Comparison of ENCODE assay signal across 24 mouse cellular contexts in genomic region chr12:85614090-85614489, GRCm38 (mm10). TPM values are rescaled to one million over a fixed set of nuclear protein-coding genes. Genes with fewer than 3 reads are reported as not detected.
A peak's percentile ranks its signal among the peaks of the same experiment; 100 is the strongest.
DNase-seq lines count a peak whose midpoint lies in the region; ATAC-seq lines count a peak whose summit lies in the region.
"Had no signal": no experiment of that assay in that cellular context is flagged by ENCODE, and none has a peak within 500 bp of the region (broad histone marks: within the 10 kb centered on the region; RNA-seq: fewer than 3 reads in every experiment).

No protein-coding gene starts in this region.

- H3K27ac ChIP-seq in forebrain, embryonic 16.5 days (ENCODE audit: low read length), result no peak overlapping the region
- no peak overlapping the region for H3K27ac ChIP-seq in forebrain, embryonic 14.5 days (ENCODE audit: low read depth, low read length)
- H3K27ac ChIP-seq: embryonic facial prominence, embryonic 12.5 days; forebrain, embryonic 15.5 days; heart, embryonic 15.5 days; hindbrain, embryonic 14.5 days; kidney, postnatal 0 days; limb, embryonic 12.5 days; midbrain, embryonic 13.5 days had no signal

- WGBS in forebrain, embryonic 16.5 days, result 36% methylated on average over 4 of the region's 4 CpGs
- 38% methylated on average over 4 of the region's 4 CpGs for WGBS in forebrain, embryonic 14.5 days

- H3K4me3 ChIP-seq in forebrain, embryonic 16.5 days (replicated peaks; ENCODE audit: low read length), result no peak overlapping the region
- no peak overlapping the region for H3K4me3 ChIP-seq in forebrain, embryonic 14.5 days (ENCODE audit: low read depth, low read length)
- H3K4me3 ChIP-seq: embryonic facial prominence, embryonic 12.5 days; forebrain, embryonic 15.5 days; heart, embryonic 15.5 days; limb, embryonic 12.5 days; megakaryocyte, embryonic 14.5 days; midbrain, embryonic 13.5 days had no signal

- no peaks in the 10 kb centered on the region for H3K9me3 ChIP-seq in forebrain, embryonic 16.5 days (ENCODE audit: control insufficient read depth, low read length)
- no peaks in the 10 kb centered on the region for H3K9me3 ChIP-seq in forebrain, embryonic 14.5 days (replicated peaks; ENCODE audit: control insufficient read depth, low read length)
- H3K9me3 ChIP-seq: embryonic facial prominence, embryonic 12.5 days; forebrain, embryonic 15.5 days; heart, embryonic 15.5 days; limb, embryonic 12.5 days; megakaryocyte, embryonic 14.5 days; midbrain, embryonic 13.5 days had no signal

- H3K4me2 ChIP-seq in forebrain, embryonic 16.5 days (ENCODE audit: low read length), result no peak overlapping the region
- no peak overlapping the region for H3K4me2 ChIP-seq in forebrain, embryonic 14.5 days (ENCODE audit: low read length)
- H3K4me2 ChIP-seq: embryonic facial prominence, embryonic 12.5 days; forebrain, embryonic 15.5 days; heart, embryonic 15.5 days; hindbrain, embryonic 14.5 days; limb, embryonic 12.5 days; liver, embryonic 11.5 days; midbrain, embryonic 13.5 days had no signal

- peak; percentile 23; the same call in 1 of the 2 replicates for ATAC-seq in forebrain, embryonic 16.5 days
- ATAC-seq in forebrain, embryonic 14.5 days, result no peak
- ATAC-seq: forebrain, embryonic 15.5 days; inflammation-experienced regulatory T-cells, adult 6 months; liver, postnatal 0 days; midbrain, embryonic 13.5 days had no signal

- H3K9ac ChIP-seq in forebrain, embryonic 16.5 days (replicated peaks; ENCODE audit: low read depth, low read length), result no peak overlapping the region
- H3K9ac ChIP-seq in forebrain, embryonic 14.5 days (ENCODE audit: low read length), result no peak overlapping the region
- H3K9ac ChIP-seq: embryonic facial prominence, embryonic 12.5 days; forebrain, embryonic 15.5 days; heart, embryonic 15.5 days; hindbrain, embryonic 14.5 days; limb, embryonic 12.5 days; liver, postnatal 0 days; midbrain, embryonic 13.5 days had no signal

- DNase-seq in forebrain, embryonic 14.5 days (ENCODE audit: low spot score), result no peak
- peak; percentile 39 to 58 for DNase-seq in lung, adult 18-20 months
- DNase-seq in lung, postnatal 4 days, result no peak
- DNase-seq in Muller cell, postnatal 12 days (ENCODE audit: inconsistent ontology term), result peak; percentile 39
- DNase-seq in lung, postnatal 25 days (ENCODE audit: low spot score), result peak; percentile 38
- no peak for DNase-seq in thymus, postnatal 0 days (ENCODE audit: low spot score)
- DNase-seq: adrenal gland, postnatal 36 days; cerebellum, adult 18-20 months; cerebellum, postnatal 14 days; heart, postnatal 36 days; kidney, adult 18-20 months; liver, postnatal 0 days; thymus, postnatal 25 days had no signal

- H3K36me3 ChIP-seq in forebrain, embryonic 16.5 days (ENCODE audit: control insufficient read depth, insufficient read depth), result no peaks in the 10 kb centered on the region
- H3K36me3 ChIP-seq in forebrain, embryonic 14.5 days (ENCODE audit: control insufficient read depth, insufficient read depth, low read length), result peaks cover 3% of the 10 kb centered on the region; the same call in 1 of the 2 replicates
- H3K36me3 ChIP-seq: embryonic facial prominence, embryonic 12.5 days; forebrain, embryonic 15.5 days had no signal

- H3K4me1 ChIP-seq in forebrain, embryonic 16.5 days (replicated peaks; ENCODE audit: control insufficient read depth, insufficient read depth, low read length), result peaks cover 6% of the 10 kb centered on the region
- H3K4me1 ChIP-seq in forebrain, embryonic 14.5 days (ENCODE audit: control insufficient read depth, insufficient read depth, low read length), result no peaks in the 10 kb centered on the region; the same call in 1 of the 2 replicates
- H3K4me1 ChIP-seq: megakaryocyte, embryonic 14.5 days had no signal

- no peaks in the 10 kb centered on the region for H3K27me3 ChIP-seq in forebrain, embryonic 16.5 days (replicated peaks; ENCODE audit: control insufficient read depth, insufficient read depth, low read length)
- no peaks in the 10 kb centered on the region for H3K27me3 ChIP-seq in forebrain, embryonic 14.5 days (replicated peaks; ENCODE audit: control insufficient read depth, insufficient read depth, low read length)
- H3K27me3 ChIP-seq: embryonic facial prominence, embryonic 12.5 days; forebrain, embryonic 15.5 days; heart, embryonic 15.5 days; limb, embryonic 12.5 days; midbrain, embryonic 13.5 days had no signal

RNA-seq across cellular contexts. Expression of gene Jdp2, which starts 15.3 kb away (rescaled TPM):
- 0.56 and 0.66 TPM in 2 replicates for polyA plus RNA-seq in forebrain, embryonic 16.5 days (2015; fragmentation: Nextera tagmentation; extraction: Ambion mirVana)
- 0.24 TPM in 1 of 2 replicates, not detected in the other for polyA plus RNA-seq in forebrain, embryonic 14.5 days (2014; fragmentation: Nextera tagmentation; extraction: Ambion mirVana)
- polyA plus RNA-seq in thymus, postnatal 0 days (2015; fragmentation: Nextera tagmentation; extraction: Ambion mirVana), result 0.34 and 0.57 TPM in 2 replicates

Comparison
In these comparisons a context has a peak if more than half of its experiments do, and no peak if none do; other contexts are left out.
1. DNase-seq: peak in lung, adult 18-20 months (2 of 2), Muller cell, postnatal 12 days (single experiment) and lung, postnatal 25 days (single experiment); none in forebrain, embryonic 14.5 days (single experiment), lung, postnatal 4 days (0 of 2) and thymus, postnatal 0 days (single experiment).